23 mouse cellular contexts compared by ENCODE assay signal in the genomic region with DNA sequence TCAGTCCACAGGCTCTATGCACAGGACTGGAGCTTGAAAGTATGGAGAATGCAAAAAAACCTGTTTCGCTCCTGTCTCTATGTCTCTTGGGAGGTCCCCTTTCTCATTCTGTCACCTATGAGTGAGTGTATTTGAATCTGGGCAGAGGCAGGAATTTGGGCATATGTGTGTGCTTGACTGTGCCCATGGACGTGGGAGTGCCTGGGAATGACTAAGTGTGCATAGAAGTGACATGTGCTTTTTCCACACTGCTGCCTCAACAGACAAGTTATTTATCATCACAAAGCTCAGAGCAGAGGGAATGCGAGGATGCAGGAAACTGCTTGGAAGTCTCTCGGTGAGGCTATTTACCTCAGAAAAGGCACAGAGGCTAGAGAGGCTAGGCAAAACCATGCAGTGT.
DNase-seq lines count a peak whose midpoint lies in the region; TF ChIP-seq lines count a peak whose summit lies in the region.
"Had no signal": no experiment of that assay in that cellular context is flagged by ENCODE, and none has a peak within 500 bp of the region (broad histone marks: within the 10 kb centered on the region; RNA-seq: fewer than 3 reads in every experiment).

No protein-coding gene starts in this region.

- peak; percentile 44 to 64 for DNase-seq in frontal cortex, adult 2 months (ENCODE audit: extremely low spot score in 1 of 2, low spot score in 1 of 2)
- no peak for DNase-seq in frontal cortex, postnatal 14 days (ENCODE audit: low spot score in 2 of 2)
- peak; percentile 46 to 59 for DNase-seq in right cerebral cortex, adult 2 months (ENCODE audit: low spot score in 2 of 2)
- no peak for DNase-seq in right cerebral cortex, postnatal 10 days (ENCODE audit: low spot score in 2 of 2)
- DNase-seq in left cerebral cortex, adult 2 months (ENCODE audit: extremely low spot score in 1 of 2, low spot score in 2 of 2): peak; percentile 17 to 42
- no peak for DNase-seq in kidney, adult 18-20 months
- no peak for DNase-seq in lung, postnatal 4 days
- DNase-seq: adrenal gland, postnatal 25 days; cerebellum, adult 18-20 months; cerebellum, postnatal 25 days; embryo, embryonic 11 days; forebrain, postnatal 0 days; gastrocnemius, postnatal 25 days; heart, adult 2 months; heart, postnatal 4 days; thymus, postnatal 25 days had no signal

- no peak for TF ChIP-seq CTCF in left cerebral cortex, adult 2 months (IDR thresholded peaks at IDR 0.05)

- 0 out of 2 replicates have a peak overlapping the region, but pooled peaks have one; percentile 15 for H3K27ac ChIP-seq in left cerebral cortex, adult 2 months
- H3K27ac ChIP-seq: embryonic facial prominence, embryonic 15.5 days; heart, adult 2 months; hindbrain, embryonic 15.5 days; intestine, embryonic 15.5 days; limb, embryonic 15.5 days; liver, embryonic 15.5 days; midbrain, embryonic 12.5 days; neural tube, embryonic 12.5 days had no signal

- intact Hi-C loops in left cerebral cortex, adult 2 months (cut with DNase I): loop anchor here (10.0 kb wide), 1 partner anchor 469 kb away; no protein-coding TSS in a partner anchor

- H3K4me3 ChIP-seq in left cerebral cortex, adult 2 months: no peak overlapping the region
- H3K4me3 ChIP-seq: embryonic facial prominence, embryonic 15.5 days; heart, adult 2 months; hindbrain, embryonic 15.5 days; intestine, embryonic 15.5 days; limb, embryonic 15.5 days; liver, embryonic 15.5 days; midbrain, embryonic 12.5 days; neural tube, embryonic 12.5 days had no signal

Comparison
In these comparisons a context has a peak if more than half of its experiments do, and no peak if none do; other contexts are left out.
1. DNase-seq: peak in frontal cortex, adult 2 months (2 of 2), right cerebral cortex, adult 2 months (2 of 2) and left cerebral cortex, adult 2 months (2 of 2); none in frontal cortex, postnatal 14 days (0 of 2), right cerebral cortex, postnatal 10 days (0 of 2), kidney, adult 18-20 months (single experiment) and lung, postnatal 4 days (0 of 2).